Comparison of ENCODE assay signal across 9 mouse cellular contexts in genomic region chr2:35623431-35624148, GRCm38 (mm10).
A peak's percentile ranks its signal among the peaks of the same experiment; 100 is the strongest.
DNase-seq lines count a peak whose midpoint lies in the region; ATAC-seq lines count a peak whose summit lies in the region.
"Had no signal": no experiment of that assay in that cellular context is flagged by ENCODE, and none has a peak within 500 bp of the region (broad histone marks: within the 10 kb centered on the region; RNA-seq: fewer than 3 reads in every experiment).

No protein-coding gene starts in this region.

- peak overlapping the region; percentile 83 for H3K9ac ChIP-seq in lung, embryonic 15.5 days
- peak overlapping the region; percentile 95 for H3K9ac ChIP-seq in heart, embryonic 13.5 days
- H3K9ac ChIP-seq in limb, embryonic 12.5 days (replicated peaks): peak overlapping the region; percentile 94
- peak overlapping the region; percentile 76; the same call in 1 of the 2 replicates for H3K9ac ChIP-seq in stomach, embryonic 14.5 days (replicated peaks; ENCODE audit: low read depth, low read length)

- H3K36me3 ChIP-seq in lung, embryonic 15.5 days: no peaks in the 10 kb centered on the region
- H3K36me3 ChIP-seq in heart, embryonic 13.5 days: peaks cover 16% of the 10 kb centered on the region
- peaks cover 22% of the 10 kb centered on the region for H3K36me3 ChIP-seq in limb, embryonic 12.5 days
- peaks cover 9% of the 10 kb centered on the region; the same call in 1 of the 2 replicates for H3K36me3 ChIP-seq in stomach, embryonic 14.5 days (ENCODE audit: control insufficient read depth, insufficient read depth, low read length)

- DNase-seq in lung, postnatal 14 days: no peak
- DNase-seq in urinary bladder, postnatal 25 days (ENCODE audit: low spot score): no peak
- no peak for DNase-seq in urinary bladder, adult 18-20 months (ENCODE audit: low spot score in 2 of 2)
- no peak for DNase-seq in right cerebral cortex, postnatal 36 days (ENCODE audit: low spot score in 2 of 2)

- H3K4me1 ChIP-seq in lung, embryonic 15.5 days: peaks cover 93% of the 10 kb centered on the region
- H3K4me1 ChIP-seq in heart, embryonic 13.5 days: peaks cover 98% of the 10 kb centered on the region
- peaks cover 88% of the 10 kb centered on the region for H3K4me1 ChIP-seq in limb, embryonic 12.5 days (replicated peaks)
- H3K4me1 ChIP-seq in stomach, embryonic 14.5 days (ENCODE audit: control insufficient read depth, insufficient read depth, low read length): peaks cover 78% of the 10 kb centered on the region

- no peaks in the 10 kb centered on the region for H3K27me3 ChIP-seq in lung, embryonic 15.5 days
- no peaks in the 10 kb centered on the region for H3K27me3 ChIP-seq in heart, embryonic 13.5 days (replicated peaks)
- H3K27me3 ChIP-seq in limb, embryonic 12.5 days: no peaks in the 10 kb centered on the region
- no peaks in the 10 kb centered on the region for H3K27me3 ChIP-seq in stomach, embryonic 14.5 days (ENCODE audit: control insufficient read depth, insufficient read depth, low read length)
- H3K27me3 ChIP-seq: Patski had no signal

- H3K4me3 ChIP-seq in lung, embryonic 15.5 days: peak overlapping the region; percentile 73
- H3K4me3 ChIP-seq in heart, embryonic 13.5 days: peak overlapping the region; percentile 83
- peak overlapping the region; percentile 88 for H3K4me3 ChIP-seq in limb, embryonic 12.5 days (replicated peaks)
- H3K4me3 ChIP-seq in stomach, embryonic 14.5 days (ENCODE audit: low read depth, low read length): peak overlapping the region; percentile 53

- H3K4me2 ChIP-seq in lung, embryonic 15.5 days: peak overlapping the region; percentile 81
- peak overlapping the region; percentile 82 for H3K4me2 ChIP-seq in heart, embryonic 13.5 days
- peak overlapping the region; percentile 86 for H3K4me2 ChIP-seq in limb, embryonic 12.5 days
- peak overlapping the region; percentile 96 for H3K4me2 ChIP-seq in stomach, embryonic 14.5 days (replicated peaks; ENCODE audit: low read depth, low read length)

- WGBS in lung, embryonic 15.5 days: 27% methylated on average over 12 of the region's 12 CpGs
- WGBS in heart, embryonic 13.5 days: 30% methylated on average over 12 of the region's 12 CpGs
- 35% methylated on average over 12 of the region's 12 CpGs for WGBS in limb, embryonic 12.5 days
- 21% methylated on average over 12 of the region's 12 CpGs for WGBS in stomach, embryonic 14.5 days

- no peaks in the 10 kb centered on the region for H3K9me3 ChIP-seq in lung, embryonic 15.5 days
- H3K9me3 ChIP-seq in heart, embryonic 13.5 days: no peaks in the 10 kb centered on the region
- H3K9me3 ChIP-seq in limb, embryonic 12.5 days: no peaks in the 10 kb centered on the region
- no peaks in the 10 kb centered on the region for H3K9me3 ChIP-seq in stomach, embryonic 14.5 days (ENCODE audit: control insufficient read depth, low read depth, low read length)

- peak overlapping the region; percentile 86 for H3K27ac ChIP-seq in lung, embryonic 15.5 days
- H3K27ac ChIP-seq in heart, embryonic 13.5 days (replicated peaks): peak overlapping the region; percentile 82
- H3K27ac ChIP-seq in limb, embryonic 12.5 days: peak overlapping the region; percentile 90
- peak overlapping the region; percentile 48 for H3K27ac ChIP-seq in stomach, embryonic 14.5 days (ENCODE audit: low read length)

- ATAC-seq in lung, embryonic 15.5 days (ENCODE audit: borderline replicate concordance, extremely low read depth, low FRiP score, low TSS enrichment): no peak
- no peak for ATAC-seq in heart, embryonic 13.5 days (ENCODE audit: extremely low read depth, insufficient number of reproducible peaks, low FRiP score, low TSS enrichment)
- no peak for ATAC-seq in limb, embryonic 12.5 days (ENCODE audit: insufficient number of reproducible peaks, insufficient read depth, low FRiP score, low TSS enrichment, low read depth)
- ATAC-seq in stomach, embryonic 14.5 days (ENCODE audit: insufficient number of reproducible peaks, insufficient read depth, low FRiP score, low read depth): no peak
- ATAC-seq: Patski had no signal
